Mouse (Mus musculus) heart, embryonic 10.5 days (tissue): ENCODE results near the gene Rrbp1. TPM values are rescaled to one million over a fixed set of nuclear protein-coding genes. Genes with fewer than 3 reads are reported as not detected.

ENCODE experiments used
- DNase-seq: peaks from one replicate; pipeline ENCODE4 v3.0.0-alpha.2; 2017; ENCODE audit warnings: low spot score
- H3K27ac ChIP-seq: fragments of 300-500 bp; sonication (generic); 2 replicates; pipeline ENCODE4 v1.5.1; 2016; ENCODE audit warnings: mild to moderate bottlenecking
- H3K27me3 ChIP-seq: fragments of 300-500 bp; sonication (generic); 2 replicates; pipeline ENCODE4 v1.6.1; 2016; ENCODE audit warnings: mild to moderate bottlenecking; ENCODE audit not compliant: poor library complexity, insufficient read depth, severe bottlenecking
- H3K36me3 ChIP-seq: fragments of 300-500 bp; sonication (generic); 2 replicates; pipeline ENCODE4 v1.6.1; 2016; ENCODE audit warnings: mild to moderate bottlenecking, moderate library complexity
- H3K4me1 ChIP-seq: fragments of 300-500 bp; sonication (generic); 2 replicates; pipeline ENCODE4 v1.6.1; 2016; ENCODE audit warnings: mild to moderate bottlenecking
- H3K4me3 ChIP-seq: fragments of 300-500 bp; sonication (generic); 2 replicates; pipeline ENCODE4 v1.5.1; 2016; ENCODE audit warnings: mild to moderate bottlenecking, moderate library complexity
- H3K9me3 ChIP-seq: fragments of 300-500 bp; sonication (generic); 2 replicates; pipeline ENCODE4 v1.6.1; 2016; ENCODE audit warnings: mild to moderate bottlenecking, moderate library complexity
- WGBS: fragments of 180-500 bp; shearing (Covaris S2); methylation state at CpG from one replicate; pipeline ENCODE4 v1.1.7; 2016; 5-methylcytosine and 5-hydroxymethylcytosine counted together
- polyA plus RNA-seq: library from polyadenylated mRNA; unstranded; fragments of >200 nt; fragmentation: Nextera tagmentation; extraction: Ambion mirVana; gene quantifications from 2 replicates; pipeline ENCODE4 v1.2.1, GENCODE M21; 2016

The Rrbp1 gene
- polyA plus RNA-seq, 1 experiment from 2014 or later = 86.9 TPM

GRCm38 (mm10) chr2:144002229-144002984 lies 8.7 kb downstream of the Rrbp1 start:
- H3K9me3 ChIP-seq = no peaks in the 10 kb centered on the region
- 84% methylated on average over 5 of the region's 5 CpGs for WGBS

DNA sequence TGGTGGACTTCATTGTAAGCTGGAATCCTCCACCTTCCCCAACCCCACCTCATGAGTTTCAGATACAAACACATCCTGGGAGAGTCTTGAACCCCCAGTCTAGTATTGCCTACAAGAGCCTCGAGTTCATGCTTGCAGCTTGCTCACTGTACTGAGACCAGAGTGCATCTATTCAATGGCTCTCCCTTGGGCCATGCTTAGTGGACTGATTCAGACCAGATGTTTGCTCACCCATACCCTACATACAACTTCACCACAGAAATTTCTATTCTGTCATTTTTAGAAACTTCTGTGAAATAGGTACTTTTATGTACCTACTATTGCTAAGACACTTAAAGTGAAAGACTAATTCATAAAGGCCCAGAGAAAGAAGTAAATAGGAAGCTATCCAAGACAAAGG lies 18.1 kb downstream of the Rrbp1 start:
- DNase-seq = no peak
- Histone ChIP-seq H3K4me1 (peaks cover 23% of the 10 kb centered on the region), H3K4me3 (no peak overlapping the region), H3K27me3 (no peaks in the 10 kb centered on the region), H3K9me3 (no peaks in the 10 kb centered on the region), H3K36me3 (peaks cover 17% of the 10 kb centered on the region), H3K27ac (no peak overlapping the region)
- WGBS = 76% methylated on average over 1 of the region's 1 CpGs

More at GRCm38 (mm10) chr2:144002229-144002984, 8.7 kb downstream of the Rrbp1 start:
- Histone ChIP-seq H3K27me3 (no peaks in the 10 kb centered on the region), H3K36me3 (0 out of 2 replicates have a peak, but pooled peaks cover 3% of the 10 kb centered on the region), H3K4me3 (no peak overlapping the region), H3K4me1 (peaks cover 14% of the 10 kb centered on the region), H3K27ac (no peak overlapping the region)
- DNase-seq = no peak

GRCm38 (mm10) chr2:143991964-143992672 lies 18.9 kb downstream of the Rrbp1 start:
- H3K36me3 ChIP-seq = peaks cover 26% of the 10 kb centered on the region
- peaks cover 23% of the 10 kb centered on the region for H3K4me1 ChIP-seq
- H3K27ac ChIP-seq = no peak overlapping the region; the same call in 1 of the 2 replicates
- H3K27me3 ChIP-seq = no peaks in the 10 kb centered on the region
- WGBS = 86% methylated on average over 7 of the region's 7 CpGs
- no peak overlapping the region for H3K4me3 ChIP-seq
- H3K9me3 ChIP-seq = no peaks in the 10 kb centered on the region
- no peak for DNase-seq

DNA sequence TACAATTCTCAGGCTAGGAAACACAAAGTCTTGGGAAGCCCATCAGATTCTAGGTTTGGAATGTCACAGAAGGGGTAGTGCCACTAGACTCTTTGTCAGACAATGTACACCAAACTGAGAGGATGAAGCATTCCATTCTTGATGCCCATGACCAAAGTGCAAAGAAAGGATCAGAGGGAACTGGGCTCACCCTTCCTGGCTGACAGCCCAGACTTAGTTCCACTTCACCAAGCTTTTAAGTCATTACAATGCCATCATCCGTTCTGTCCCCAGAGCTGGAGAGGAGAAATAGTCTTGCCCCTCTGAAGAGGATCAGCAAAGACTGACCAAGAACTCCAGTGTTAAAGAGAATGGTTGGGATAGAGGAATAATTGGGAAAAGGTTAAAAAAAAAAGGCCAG lies 20.1 kb downstream of the Rrbp1 start:
- Histone ChIP-seq H3K27ac (no peak overlapping the region), H3K36me3 (peaks cover 33% of the 10 kb centered on the region), H3K4me1 (peaks cover 23% of the 10 kb centered on the region), H3K27me3 (no peaks in the 10 kb centered on the region), H3K9me3 (no peaks in the 10 kb centered on the region), H3K4me3 (no peak overlapping the region)
- 66% methylated on average over 1 of the region's 1 CpGs for whole genome bisulfite sequencing
- no peak for DNase-seq

GRCm38 (mm10) chr2:143988016-143988415 lies 23.0 kb downstream of the Rrbp1 start:
- DNase-seq = no peak
- no peaks in the 10 kb centered on the region for H3K9me3 ChIP-seq
- H3K27me3 ChIP-seq = no peaks in the 10 kb centered on the region
- no peak overlapping the region for H3K4me3 ChIP-seq
- peaks cover 51% of the 10 kb centered on the region for H3K36me3 ChIP-seq
- WGBS = 87% methylated on average over 3 of the region's 3 CpGs
- H3K4me1 ChIP-seq = peaks cover 20% of the 10 kb centered on the region
- H3K27ac ChIP-seq = no peak overlapping the region

GRCm38 (mm10) chr2:143987485-143987884 lies 23.6 kb downstream of the Rrbp1 start:
- DNase-seq = no peak
- Histone ChIP-seq H3K27ac (no peak overlapping the region), H3K27me3 (no peaks in the 10 kb centered on the region), H3K4me3 (no peak overlapping the region), H3K4me1 (peaks cover 18% of the 10 kb centered on the region; the same call in 1 of the 2 replicates), H3K36me3 (peaks cover 53% of the 10 kb centered on the region), H3K9me3 (no peaks in the 10 kb centered on the region)
- WGBS = 80% methylated on average over 2 of the region's 2 CpGs

GRCm38 (mm10) chr2:143983482-143983881 lies 27.6 kb downstream of the Rrbp1 start:
- no peak overlapping the region for H3K27ac ChIP-seq
- H3K9me3 ChIP-seq = no peaks in the 10 kb centered on the region
- H3K27me3 ChIP-seq = no peaks in the 10 kb centered on the region
- H3K4me1 ChIP-seq = peaks cover 19% of the 10 kb centered on the region; the same call in 1 of the 2 replicates
- peaks cover 51% of the 10 kb centered on the region for H3K36me3 ChIP-seq
- no peak for DNase-seq
- no peak overlapping the region for H3K4me3 ChIP-seq
- 58% methylated on average over 2 of the region's 2 CpGs for WGBS

DNA sequence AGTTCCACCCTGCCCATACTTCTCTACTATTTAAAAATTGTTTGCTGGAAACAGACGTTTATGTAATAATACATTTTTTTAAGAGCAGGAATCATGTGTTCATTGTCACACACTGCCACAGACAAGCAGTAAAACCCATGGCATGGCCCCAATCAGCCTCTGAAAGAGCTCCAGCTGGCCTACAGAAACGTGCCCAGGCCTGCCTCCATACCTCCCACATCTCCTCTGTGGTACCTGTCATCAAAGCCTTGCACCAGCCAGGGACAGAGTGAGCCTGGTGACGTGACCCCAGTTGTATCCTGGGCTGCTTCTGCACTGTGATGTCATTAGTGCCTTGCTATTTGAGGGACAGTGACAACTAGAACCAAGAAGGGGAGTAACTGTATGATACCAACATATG lies 28.2 kb downstream of the Rrbp1 start:
- Histone ChIP-seq H3K9me3 (no peaks in the 10 kb centered on the region), H3K27ac (no peak overlapping the region), H3K36me3 (peaks cover 50% of the 10 kb centered on the region), H3K27me3 (no peaks in the 10 kb centered on the region), H3K4me1 (peaks cover 19% of the 10 kb centered on the region; the same call in 1 of the 2 replicates), H3K4me3 (no peak overlapping the region)
- 51% methylated on average over 3 of the region's 3 CpGs for WGBS
- DNase-seq = no peak

DNA sequence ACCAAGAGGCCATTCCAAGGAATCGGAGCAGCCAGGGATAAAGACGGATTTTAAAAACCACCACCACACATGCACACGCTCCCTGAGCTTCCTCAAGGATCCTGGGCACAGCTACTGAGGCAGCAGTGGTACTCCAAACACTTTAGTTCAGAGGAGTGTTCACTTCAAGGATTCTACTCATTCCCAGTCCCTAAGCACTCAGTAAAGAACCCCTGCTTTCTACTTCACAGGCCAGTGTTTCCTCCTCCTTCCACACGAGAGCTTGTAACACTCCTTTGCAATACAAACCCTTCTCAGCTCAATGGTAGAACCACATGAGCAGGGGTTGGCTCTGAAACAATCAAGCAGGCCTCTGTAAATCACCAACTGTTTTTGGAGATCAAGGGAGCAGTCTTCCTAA lies 28.9 kb downstream of the Rrbp1 start:
- no peak for DNase-seq

DNA sequence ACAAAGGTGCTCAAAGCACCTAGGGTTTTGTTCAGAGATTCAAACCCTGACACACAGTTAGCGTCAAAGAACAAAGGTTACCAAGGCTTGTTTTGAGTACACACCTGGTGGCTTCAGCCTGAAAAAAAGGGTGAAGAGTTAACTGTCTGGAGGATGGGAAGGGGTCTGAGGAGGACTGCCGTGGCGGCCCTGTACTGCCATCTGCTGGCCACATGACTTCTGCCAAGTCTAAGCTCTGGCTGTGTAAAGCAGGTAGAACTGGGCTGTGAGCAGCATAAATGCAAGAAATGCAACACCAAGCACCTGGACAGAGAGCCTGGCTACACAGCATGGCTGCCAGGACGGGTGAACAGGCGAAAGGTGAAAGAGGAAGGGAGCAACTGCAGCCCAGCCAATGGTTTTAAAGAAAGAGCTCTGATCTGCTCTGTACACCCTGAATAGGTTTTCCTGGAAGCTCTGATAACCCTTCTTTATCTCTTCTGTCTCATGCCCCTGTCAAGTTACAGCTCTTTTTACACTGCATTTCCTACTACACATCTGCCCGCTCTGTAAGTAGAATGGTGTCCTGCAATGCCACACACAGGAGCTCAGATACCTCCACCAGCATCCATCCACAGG lies 30.2 kb downstream of the Rrbp1 start:
- peaks cover 34% of the 10 kb centered on the region for H3K36me3 ChIP-seq
- WGBS = 38% methylated on average over 6 of the region's 6 CpGs

More for the DNA sequence above, 28.9 kb downstream of the Rrbp1 start:
- peaks cover 19% of the 10 kb centered on the region; the same call in 1 of the 2 replicates for H3K4me1 ChIP-seq
- no peak overlapping the region for H3K4me3 ChIP-seq
- H3K36me3 ChIP-seq = peaks cover 43% of the 10 kb centered on the region
- no peaks in the 10 kb centered on the region for H3K9me3 ChIP-seq
- 83% methylated on average over 4 of the region's 4 CpGs for WGBS
- H3K27me3 ChIP-seq = no peaks in the 10 kb centered on the region
- H3K27ac ChIP-seq = no peak overlapping the region

GRCm38 (mm10) chr2:143978444-143979147 lies 32.5 kb downstream of the Rrbp1 start:
- Histone ChIP-seq H3K27me3 (no peaks in the 10 kb centered on the region), H3K4me1 (peaks cover 18% of the 10 kb centered on the region; the same call in 1 of the 2 replicates), H3K36me3 (peaks cover 35% of the 10 kb centered on the region), H3K9me3 (no peaks in the 10 kb centered on the region), H3K4me3 (no peak overlapping the region), H3K27ac (no peak overlapping the region)
- DNase-seq = no peak
- 91% methylated on average over 8 of the region's 8 CpGs for whole genome bisulfite sequencing

More for the DNA sequence above, 30.2 kb downstream of the Rrbp1 start:
- H3K27me3 ChIP-seq = no peaks in the 10 kb centered on the region
- peaks cover 19% of the 10 kb centered on the region; the same call in 1 of the 2 replicates for H3K4me1 ChIP-seq
- DNase-seq = peak; percentile 81
- H3K9me3 ChIP-seq = no peaks in the 10 kb centered on the region
- H3K4me3 ChIP-seq = no peak overlapping the region
- H3K27ac ChIP-seq = no peak overlapping the region

DNA sequence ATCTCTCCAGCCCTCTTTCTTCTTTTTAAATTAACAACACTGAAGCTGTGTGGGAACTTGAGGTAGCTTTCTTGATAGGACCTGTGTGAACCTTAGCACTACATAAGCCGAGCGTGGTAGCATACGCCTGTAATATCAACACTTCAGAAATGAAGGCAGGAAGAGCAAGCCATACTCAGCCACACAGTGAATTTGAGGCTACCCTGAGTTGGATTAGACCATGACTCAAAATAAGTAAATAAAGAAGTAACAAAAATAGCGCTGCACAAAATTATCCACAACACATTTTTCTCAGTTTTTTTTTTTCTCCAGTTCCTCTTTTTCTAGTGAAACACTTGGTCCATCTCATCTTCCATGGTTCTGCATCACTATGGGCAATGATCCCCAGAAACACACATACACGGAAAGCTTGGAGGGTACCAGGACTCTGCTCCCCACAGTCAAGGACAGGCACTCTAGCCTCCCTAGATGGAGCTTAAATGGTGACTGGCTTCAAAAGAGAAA lies 35.9 kb downstream of the Rrbp1 start:
- WGBS = 96% methylated on average over 5 of the region's 5 CpGs
- no peak for DNase-seq

More for the DNA sequence above, 35.9 kb downstream of the Rrbp1 start:
- no peaks in the 10 kb centered on the region for H3K27me3 ChIP-seq
- peaks cover 65% of the 10 kb centered on the region for H3K36me3 ChIP-seq
- peaks cover 8% of the 10 kb centered on the region; the same call in 1 of the 2 replicates for H3K4me1 ChIP-seq
- no peak overlapping the region for H3K27ac ChIP-seq
- H3K9me3 ChIP-seq = no peaks in the 10 kb centered on the region
- no peak overlapping the region for H3K4me3 ChIP-seq
